Mouse (Mus musculus): ENCODE results near the gene Btc. TPM values are rescaled to one million over a fixed set of nuclear protein-coding genes. Genes with fewer than 3 reads are reported as not detected.

The Btc gene
- total RNA-seq, 1 experiment from 2014 or later: 0.18 TPM

DNA sequence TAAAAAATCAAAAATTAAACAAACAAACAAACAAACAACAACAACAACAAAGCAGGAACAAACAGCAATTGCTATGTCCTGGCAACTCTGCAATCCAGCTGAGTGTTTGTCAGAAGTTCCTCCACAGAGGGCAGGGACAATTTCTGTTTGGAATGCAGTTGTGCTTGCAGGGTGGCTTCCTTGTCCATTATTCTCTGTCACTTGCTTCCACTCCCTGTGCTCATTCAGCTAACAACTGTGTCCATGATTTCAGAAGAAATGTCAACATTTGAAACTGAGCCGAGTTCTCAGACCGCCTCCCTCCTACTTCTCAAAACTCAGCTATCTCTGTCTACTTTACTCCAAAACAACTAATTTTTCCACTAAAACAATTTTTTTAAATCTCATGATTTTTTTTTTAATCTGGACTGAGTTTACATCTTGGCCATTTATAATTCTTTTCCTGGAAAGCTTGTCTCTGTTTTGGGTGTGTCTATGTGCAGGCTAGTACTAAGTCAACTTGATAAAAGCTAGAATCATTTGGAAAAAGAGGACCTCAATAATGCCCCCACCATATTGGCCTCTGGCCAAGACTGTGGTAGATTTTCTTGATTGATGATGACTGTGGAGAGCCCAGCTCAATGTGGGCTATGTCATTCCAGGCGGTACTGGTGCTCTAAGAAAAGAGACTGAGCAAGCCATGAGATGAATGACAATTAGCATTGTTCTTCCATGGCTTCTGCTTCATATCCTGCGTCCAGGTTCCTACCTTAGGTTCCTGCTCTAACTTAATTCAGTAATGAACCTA lies 70.5 kb downstream of the Btc start:
- ATAC-seq (replicated peaks; ENCODE audit: low read depth, poor library complexity, severe bottlenecking): no peak

DNA sequence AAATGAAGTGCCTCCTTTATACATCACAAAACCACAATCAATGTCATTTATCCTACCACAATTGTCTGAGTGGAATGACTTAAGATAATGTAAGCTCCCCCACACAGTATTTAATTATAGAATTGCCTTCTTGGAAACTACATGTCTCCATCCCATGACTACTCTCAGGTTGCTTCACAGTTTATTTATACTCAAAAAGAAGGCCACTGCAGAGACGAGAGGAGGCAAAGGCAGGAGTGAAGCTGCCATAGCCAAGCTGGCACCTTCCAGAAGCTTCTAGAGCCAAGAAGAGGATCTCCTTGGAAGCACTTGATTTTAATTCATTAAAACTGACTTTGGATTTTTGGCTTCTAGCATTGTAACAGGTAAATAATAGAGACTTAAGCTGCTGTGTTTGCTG lies 81.0 kb downstream of the Btc start:
- no peak for ATAC-seq (replicated peaks; ENCODE audit: low read depth, poor library complexity, severe bottlenecking)

DNA sequence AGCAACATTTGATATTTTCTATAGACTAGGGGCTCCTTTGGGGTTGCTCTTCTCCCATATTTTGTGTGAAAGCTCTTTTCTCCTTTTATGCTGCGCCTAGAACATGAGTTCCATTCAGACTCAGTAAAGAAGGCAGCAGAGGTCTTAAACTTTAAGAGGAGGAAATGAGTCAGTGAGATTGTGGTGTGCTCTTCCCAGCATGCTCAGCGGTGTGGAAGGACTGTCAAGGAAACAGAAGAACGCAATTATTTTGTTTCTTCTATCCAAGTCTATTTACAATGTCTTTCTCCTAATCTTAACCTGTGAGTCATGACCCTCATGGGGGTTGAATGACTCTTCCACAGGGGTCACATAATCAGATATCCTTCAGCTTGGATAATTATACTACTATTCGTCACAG lies 82.4 kb downstream of the Btc start:
- ATAC-seq (replicated peaks; ENCODE audit: low read depth, poor library complexity, severe bottlenecking): peak; percentile 68

DNA sequence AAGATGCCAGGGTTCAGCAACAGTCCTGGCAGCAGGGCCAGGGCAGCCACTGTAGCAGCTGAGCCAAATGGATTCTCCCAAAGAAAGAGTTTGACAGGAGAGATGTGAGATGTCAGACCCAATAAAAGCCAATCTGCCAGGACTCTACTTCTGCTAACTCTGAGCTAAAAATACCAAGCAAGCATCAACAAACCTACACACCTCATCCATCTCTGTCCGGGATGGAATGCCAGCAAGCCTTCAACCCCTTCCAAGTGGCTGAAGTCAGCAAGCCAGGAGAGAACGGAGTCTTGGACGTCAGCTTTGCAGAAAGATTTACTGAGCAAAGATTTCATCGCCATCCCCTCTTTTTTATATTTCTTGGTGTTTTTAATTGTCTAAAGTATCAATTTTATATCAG lies 88.8 kb downstream of the Btc start:
- no peak for ATAC-seq (replicated peaks; ENCODE audit: low read depth, poor library complexity, severe bottlenecking)

DNA sequence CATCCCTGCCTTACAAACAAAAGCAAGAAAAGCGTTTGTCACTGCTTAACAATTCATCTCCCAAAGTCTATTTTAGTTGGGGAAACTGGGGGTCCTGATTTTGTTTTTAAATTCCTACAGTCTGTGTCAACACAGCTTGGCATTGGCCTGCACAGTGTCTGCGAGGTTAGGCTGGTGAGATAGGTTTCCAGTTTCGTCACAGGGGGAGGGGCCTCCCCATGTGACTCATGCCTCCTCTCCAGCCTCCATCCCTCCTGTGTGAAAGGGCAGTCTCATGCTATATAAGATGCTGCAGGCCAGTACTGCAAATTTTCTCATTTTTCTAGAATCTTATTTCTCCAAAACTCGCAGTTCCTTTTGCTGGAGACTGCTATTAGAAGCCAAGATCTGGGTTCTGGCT lies 91.0 kb downstream of the Btc start:
- ATAC-seq (replicated peaks; ENCODE audit: low read depth, poor library complexity, severe bottlenecking): no peak

DNA sequence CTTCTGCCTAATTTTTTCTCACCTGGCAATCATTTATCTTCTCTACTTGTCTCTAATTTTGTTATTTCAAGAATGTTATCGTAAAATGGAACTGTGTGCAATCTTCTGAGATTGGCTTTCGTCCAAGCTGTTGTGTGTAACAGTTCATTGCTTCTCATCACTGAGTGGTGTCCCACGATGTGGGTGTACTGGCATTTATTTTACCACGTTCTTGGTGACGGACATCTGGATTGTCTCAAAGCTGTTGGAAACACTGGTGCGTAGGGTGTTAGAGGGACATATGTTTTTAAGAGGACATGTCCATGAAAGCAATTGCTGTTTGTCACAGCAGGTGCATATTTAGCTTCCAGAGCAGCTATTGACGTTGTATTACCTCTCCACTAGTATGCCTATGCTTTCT lies 94.2 kb downstream of the Btc start:
- no peak for ATAC-seq (replicated peaks; ENCODE audit: low read depth, poor library complexity, severe bottlenecking)

DNA sequence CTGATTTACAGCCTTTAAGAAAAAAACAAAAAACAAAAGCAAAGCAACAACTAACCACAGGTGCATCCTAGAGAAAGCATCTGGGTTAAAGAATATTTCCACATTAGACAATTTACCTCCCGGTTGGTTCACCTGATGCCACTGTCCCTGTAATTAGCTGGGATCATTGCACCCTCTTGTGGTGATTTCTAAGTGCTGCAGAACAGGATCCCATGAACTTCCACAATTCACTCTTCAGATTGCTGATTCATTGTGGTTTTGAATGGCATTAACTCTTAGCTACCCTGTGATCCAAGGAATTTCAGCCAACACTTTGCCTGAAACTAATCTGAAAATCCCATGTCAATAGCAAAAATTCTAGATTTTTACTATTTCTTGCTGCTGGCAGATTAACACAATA lies 94.9 kb downstream of the Btc start:
- ATAC-seq (replicated peaks; ENCODE audit: low read depth, poor library complexity, severe bottlenecking): peak; percentile 87

Other genes with a start within 250 kb of the Btc start
- 1.8 and 4.3 TPM in 2 replicates for gene Parm1, start 114.6 kb upstream of the Btc start, total RNA-seq (2017)

Data from common myeloid progenitor, adult 5-6 weeks (primary cell).